Comparison of ENCODE assay signal across 13 mouse cellular contexts in genomic region chr16:52095643-52096042, GRCm38 (mm10).
DNase-seq lines count a peak whose midpoint lies in the region; ATAC-seq and TF ChIP-seq lines count a peak whose summit lies in the region.
"Had no signal": no experiment of that assay in that cellular context is flagged by ENCODE, and none has a peak within 500 bp of the region (broad histone marks: within the 10 kb centered on the region; RNA-seq: fewer than 3 reads in every experiment).

No protein-coding gene starts in this region.

- H3K27me3 ChIP-seq in MEL (ENCODE audit: control insufficient read depth in 1 of 2, insufficient read depth in 2 of 2, low read length in 2 of 2) = no peaks in the 10 kb centered on the region
- H3K27me3 ChIP-seq in heart, adult 2 months (ENCODE audit: control insufficient read depth, insufficient read depth, low read length) = no peaks in the 10 kb centered on the region
- no peaks in the 10 kb centered on the region for H3K27me3 ChIP-seq in midbrain, embryonic 10.5 days (ENCODE audit: low read depth, poor library complexity, severe bottlenecking)
- H3K27me3 ChIP-seq: forebrain, embryonic 12.5 days; neural tube, embryonic 12.5 days had no signal

- 0 out of 4 replicates have a peak, but pooled peaks of 1 of the 2 experiments have one; percentile 23 for TF ChIP-seq EP300 in MEL (IDR thresholded peaks at IDR 0.05; ENCODE audit: low read depth in 1 of 2, low read length in 2 of 2)
- no peak for TF ChIP-seq EP300 in heart, adult 2 months (IDR thresholded peaks at IDR 0.05; ENCODE audit: insufficient read depth, low read depth, low read length)

- WGBS in heart, adult 2 months = 32% methylated on average over 3 of the region's 3 CpGs
- WGBS in midbrain, embryonic 10.5 days = 88% methylated on average over 3 of the region's 3 CpGs

- H3K27ac ChIP-seq in MEL (ENCODE audit: control insufficient read depth, low read depth, low read length) = no peak overlapping the region
- H3K27ac ChIP-seq in heart, adult 2 months = peak overlapping the region; percentile 60
- no peak overlapping the region for H3K27ac ChIP-seq in midbrain, embryonic 10.5 days (replicated peaks)
- H3K27ac ChIP-seq: forebrain, embryonic 12.5 days; neural tube, embryonic 12.5 days had no signal

- ATAC-seq in inflammation-experienced regulatory T-cells, adult 6 months = peak; percentile 23
- ATAC-seq: intestine, embryonic 16.5 days had no signal

- H3K9me3 ChIP-seq in MEL (replicated peaks; ENCODE audit: insufficient read depth, low read length) = no peaks in the 10 kb centered on the region
- no peaks in the 10 kb centered on the region for H3K9me3 ChIP-seq in midbrain, embryonic 10.5 days (replicated peaks)
- H3K9me3 ChIP-seq: forebrain, embryonic 12.5 days; neural tube, embryonic 12.5 days had no signal

- no peak for TF ChIP-seq RAD21 in MEL (IDR thresholded peaks at IDR 0.05; ENCODE audit: low read depth, low read length)

- DNase-seq in 416B (ENCODE audit: low read depth) (peak; percentile 24), MEL (ENCODE audit: low read depth, low spot score) (peak; percentile 20)
- DNase-seq in heart, adult 2 months = peak in 1 of 2 experiments; percentile 71
- no peak for DNase-seq in retina, postnatal 1 day
- DNase-seq in spleen, adult 18-20 months = no peak
- DNase-seq in natural killer cell, adult 2 months (ENCODE audit: low spot score in 2 of 2) = no peak
- DNase-seq in midbrain, embryonic 10.5 days (ENCODE audit: low spot score) = no peak
- DNase-seq: cerebellum, adult 9-10 months; lung, embryonic 14.5 days had no signal

- H3K9ac ChIP-seq in MEL (ENCODE audit: control insufficient read depth, low read depth, low read length, poor library complexity, severe bottlenecking) = no peak overlapping the region
- no peak overlapping the region for H3K9ac ChIP-seq in heart, adult 2 months (ENCODE audit: low read depth, low read length)
- H3K9ac ChIP-seq: forebrain, embryonic 12.5 days; lung, embryonic 14.5 days; neural tube, embryonic 12.5 days had no signal

- no peaks in the 10 kb centered on the region for H3K79me2 ChIP-seq in MEL (ENCODE audit: control insufficient read depth, insufficient read depth, low read length, poor library complexity)
- peaks cover 1% of the 10 kb centered on the region; the same call in 1 of the 2 replicates for H3K79me2 ChIP-seq in heart, adult 2 months (replicated peaks; ENCODE audit: control insufficient read depth, insufficient read depth, low read length)

- no peak for TF ChIP-seq CTCF in MEL (IDR thresholded peaks at IDR 0.05 in 2 of 3, conservative IDR thresholded peaks at IDR 0.05 in 1 of 3; ENCODE audit: control insufficient read depth in 1 of 3, insufficient read depth in 1 of 3, low read depth in 2 of 3, low read length in 3 of 3, poor library complexity in 1 of 3, severe bottlenecking in 1 of 3)
- no peak for TF ChIP-seq CTCF in heart, adult 2 months (IDR thresholded peaks at IDR 0.05)

- TF ChIP-seq POLR2A in MEL (IDR thresholded peaks at IDR 0.05; ENCODE audit: control insufficient read depth in 1 of 2, insufficient read depth in 1 of 2, low read depth in 1 of 2, low read length in 2 of 2, poor library complexity in 1 of 2) = no peak
- no peak for TF ChIP-seq POLR2A in heart, adult 2 months (IDR thresholded peaks at IDR 0.05; ENCODE audit: insufficient read depth, low read depth, low read length)

- peaks cover 5 to 7% of the 10 kb centered on the region in 2 experiments for H3K4me1 ChIP-seq in MEL (ENCODE audit: control insufficient read depth in 1 of 2, insufficient read depth in 2 of 2, low read length in 2 of 2)
- peaks cover 19% of the 10 kb centered on the region for H3K4me1 ChIP-seq in heart, adult 2 months (ENCODE audit: control insufficient read depth, insufficient read depth, low read length)
- H3K4me1 ChIP-seq in midbrain, embryonic 10.5 days = peaks cover 2% of the 10 kb centered on the region; the same call in 1 of the 2 replicates
- H3K4me1 ChIP-seq: forebrain, embryonic 12.5 days had no signal

- H3K36me3 ChIP-seq in MEL (ENCODE audit: control insufficient read depth in 1 of 2, insufficient read depth in 2 of 2, low read length in 2 of 2) = peaks cover 0 to 2% of the 10 kb centered on the region in 2 experiments; a peak in 1 of 4 replicates
- peaks cover 20% of the 10 kb centered on the region for H3K36me3 ChIP-seq in heart, adult 2 months (ENCODE audit: control insufficient read depth, insufficient read depth, low read length)
- H3K36me3 ChIP-seq in midbrain, embryonic 10.5 days = peaks cover 45% of the 10 kb centered on the region

- intact Hi-C loops in heart, adult 2 months (cut with DNase I) = no loop called here

- H3K4me3 ChIP-seq in MEL (ENCODE audit: control insufficient read depth in 1 of 2, insufficient read depth in 1 of 2, low read depth in 2 of 2, low read length in 2 of 2) = no peak overlapping the region
- H3K4me3 ChIP-seq in heart, adult 2 months = no peak overlapping the region
- no peak overlapping the region for H3K4me3 ChIP-seq in midbrain, embryonic 10.5 days
- H3K4me3 ChIP-seq: forebrain, embryonic 12.5 days; neural tube, embryonic 12.5 days had no signal

TF ChIP-seq in MEL, 35 proteins besides CTCF, POLR2A, EP300 and RAD21:
- TF ChIP-seq POLR2AphosphoS5 (IDR thresholded peaks at IDR 0.05; ENCODE audit: borderline replicate concordance, low read depth, low read length) (no peak), USF2 (IDR thresholded peaks at IDR 0.05; ENCODE audit: borderline replicate concordance in 1 of 2, insufficient read depth in 1 of 2, low read depth in 1 of 2, low read length in 2 of 2) (no peak), NELFE (IDR thresholded peaks at IDR 0.05; ENCODE audit: low read depth, low read length) (no peak), TCF12 (IDR thresholded peaks at IDR 0.05; ENCODE audit: low read depth, low read length) (0 out of 2 replicates have a peak, but pooled peaks have one; percentile 6), POLR2AphosphoS2 (IDR thresholded peaks at IDR 0.05; ENCODE audit: low read length) (no peak), MXI1 (IDR thresholded peaks at IDR 0.05; ENCODE audit: low read depth, low read length) (no peak), MAX (IDR thresholded peaks at IDR 0.05; ENCODE audit: low read length) (no peak), ETS1 (IDR thresholded peaks at IDR 0.05; ENCODE audit: low read depth, low read length) (0 out of 2 replicates have a peak, but pooled peaks have one; percentile 14), ZMIZ1 (IDR thresholded peaks at IDR 0.05; ENCODE audit: low read depth, low read length) (no peak), MAZ (IDR thresholded peaks at IDR 0.05; ENCODE audit: low read depth, low read length) (no peak), TBP (IDR thresholded peaks at IDR 0.05; ENCODE audit: low read depth, low read length) (no peak), ELF1 (IDR thresholded peaks at IDR 0.05; ENCODE audit: low read depth, low read length) (no peak), ZKSCAN1 (IDR thresholded peaks at IDR 0.05; ENCODE audit: low read depth, low read length) (no peak)

Comparison
In these comparisons a context has a peak if more than half of its experiments do, and no peak if none do; other contexts are left out.
1. DNase-seq: peak in 416B (single experiment) and MEL (single experiment); none in retina, postnatal 1 day (single experiment), spleen, adult 18-20 months (0 of 2), natural killer cell, adult 2 months (0 of 2) and midbrain, embryonic 10.5 days (single experiment).